Mouse (Mus musculus) heart, embryonic 10.5 days (tissue): ENCODE results near the gene Peli2. TPM values are rescaled to one million over a fixed set of nuclear protein-coding genes. Genes with fewer than 3 reads are reported as not detected.

ENCODE experiments used
- DNase-seq: peaks from one replicate; pipeline ENCODE4 v3.0.0-alpha.2; 2017; ENCODE audit warnings: low spot score
- H3K27ac ChIP-seq: fragments of 300-500 bp; sonication (generic); 2 replicates; pipeline ENCODE4 v1.5.1; 2016; ENCODE audit warnings: mild to moderate bottlenecking
- H3K27me3 ChIP-seq: fragments of 300-500 bp; sonication (generic); 2 replicates; pipeline ENCODE4 v1.6.1; 2016; ENCODE audit warnings: mild to moderate bottlenecking; ENCODE audit not compliant: poor library complexity, insufficient read depth, severe bottlenecking
- H3K36me3 ChIP-seq: fragments of 300-500 bp; sonication (generic); 2 replicates; pipeline ENCODE4 v1.6.1; 2016; ENCODE audit warnings: mild to moderate bottlenecking, moderate library complexity
- H3K4me1 ChIP-seq: fragments of 300-500 bp; sonication (generic); 2 replicates; pipeline ENCODE4 v1.6.1; 2016; ENCODE audit warnings: mild to moderate bottlenecking
- H3K4me3 ChIP-seq: fragments of 300-500 bp; sonication (generic); 2 replicates; pipeline ENCODE4 v1.5.1; 2016; ENCODE audit warnings: mild to moderate bottlenecking, moderate library complexity
- H3K9me3 ChIP-seq: fragments of 300-500 bp; sonication (generic); 2 replicates; pipeline ENCODE4 v1.6.1; 2016; ENCODE audit warnings: mild to moderate bottlenecking, moderate library complexity
- WGBS: fragments of 180-500 bp; shearing (Covaris S2); methylation state at CpG from one replicate; pipeline ENCODE4 v1.1.7; 2016; 5-methylcytosine and 5-hydroxymethylcytosine counted together
- polyA plus RNA-seq: library from polyadenylated mRNA; unstranded; fragments of >200 nt; fragmentation: Nextera tagmentation; extraction: Ambion mirVana; gene quantifications from 2 replicates; pipeline ENCODE4 v1.2.1, GENCODE M21; 2016

Gene Peli2
- polyA plus RNA-seq, 1 experiment from 2014 or later = 5.0 TPM

DNA sequence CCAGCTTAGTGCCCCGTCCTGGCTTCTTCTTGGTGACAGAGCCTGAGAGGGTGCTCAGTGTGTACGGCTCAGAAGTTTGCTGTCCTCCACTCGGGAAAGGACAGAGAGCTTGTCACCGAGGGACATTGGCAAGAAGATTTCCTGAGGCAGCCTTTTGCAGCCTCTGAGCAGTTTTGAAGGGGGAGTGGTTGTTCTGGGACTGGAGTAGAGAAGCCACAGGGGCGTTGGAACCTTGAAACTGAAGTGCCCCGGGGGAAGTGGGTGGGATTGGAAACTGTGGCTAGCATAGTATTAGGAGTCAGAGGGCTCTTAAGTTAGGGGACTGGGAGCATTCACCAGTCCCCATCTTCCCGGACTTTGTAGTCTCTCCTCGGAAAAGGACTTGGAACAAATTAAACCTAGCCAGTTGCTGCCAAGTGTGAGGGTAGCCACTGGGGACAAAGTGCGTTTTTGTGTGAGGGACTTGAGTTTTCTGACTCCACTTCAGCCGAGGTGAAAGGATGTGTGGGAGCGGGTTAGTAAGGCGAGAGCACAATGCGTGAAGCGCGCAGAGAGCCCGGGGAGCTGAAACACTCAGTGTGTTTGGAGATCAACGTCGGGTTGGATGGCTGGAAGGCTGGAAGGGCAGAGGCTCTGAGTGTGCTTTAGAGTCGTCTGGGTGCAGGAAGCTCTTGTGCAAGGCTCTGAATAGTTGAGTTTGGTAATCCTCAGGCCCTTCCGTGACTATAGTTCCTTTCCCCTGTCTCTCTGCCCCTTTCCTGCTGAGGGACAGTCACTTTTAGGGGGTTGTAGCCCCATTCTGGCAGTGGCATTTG is 10.3 kb downstream of the Peli2 start:
- Histone ChIP-seq H3K27ac (peak overlapping the region; percentile 70; the same call in 1 of the 2 replicates), H3K9me3 (no peaks in the 10 kb centered on the region), H3K27me3 (peaks cover 28% of the 10 kb centered on the region), H3K4me1 (peaks cover 56% of the 10 kb centered on the region), H3K36me3 (no peaks in the 10 kb centered on the region), H3K4me3 (no peak overlapping the region)
- no peak for DNase-seq
- 53% methylated on average over 20 of the region's 20 CpGs for WGBS

DNA sequence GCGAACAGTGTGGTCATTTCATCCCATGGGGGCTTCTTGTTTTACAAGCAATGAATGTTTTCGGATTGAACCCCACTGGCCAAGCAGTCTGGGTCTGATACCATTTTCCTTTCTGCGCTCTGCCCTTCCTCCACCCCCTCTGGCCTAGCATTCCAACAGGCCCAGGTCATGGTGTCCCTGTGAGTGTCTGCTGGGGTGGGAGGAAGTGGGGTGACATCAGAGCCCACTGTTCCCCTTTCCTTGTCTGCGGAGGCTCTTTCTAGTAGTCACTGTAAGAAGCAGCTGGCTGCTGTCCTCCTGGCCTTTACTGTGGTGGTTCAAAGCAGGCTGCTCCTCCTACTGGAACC is 10.9 kb downstream of the Peli2 start:
- DNase-seq = no peak
- peaks cover 58% of the 10 kb centered on the region for H3K4me1 ChIP-seq
- no peaks in the 10 kb centered on the region for H3K36me3 ChIP-seq
- peak overlapping the region; percentile 70 for H3K27ac ChIP-seq
- no peak overlapping the region for H3K4me3 ChIP-seq
- 50% methylated on average over 4 of the region's 4 CpGs for WGBS
- H3K27me3 ChIP-seq = peaks cover 28% of the 10 kb centered on the region; the same call in 1 of the 2 replicates
- H3K9me3 ChIP-seq = no peaks in the 10 kb centered on the region

DNA sequence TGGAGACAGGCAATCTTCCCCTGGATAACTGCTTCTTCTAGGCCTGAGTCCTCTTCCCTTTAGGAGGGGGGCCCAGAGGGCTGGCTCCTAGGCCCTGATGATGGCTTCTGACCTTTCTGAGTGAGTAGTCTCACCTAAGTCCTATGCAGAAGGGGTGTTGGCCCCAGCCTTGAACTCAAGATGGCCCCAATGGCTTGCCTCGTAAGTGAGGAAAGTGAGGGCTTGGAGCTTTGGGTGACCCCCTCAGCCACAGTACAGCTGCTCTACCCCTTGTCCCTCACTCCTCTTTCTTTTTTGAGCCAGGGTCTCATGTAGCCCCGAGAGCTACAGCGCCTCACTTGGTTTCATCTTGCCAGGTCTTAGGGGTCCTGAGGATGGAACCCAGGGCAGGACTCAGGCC is 11.6 kb downstream of the Peli2 start:
- 78% methylated on average over 3 of the region's 3 CpGs for WGBS
- Histone ChIP-seq H3K4me3 (no peak overlapping the region), H3K4me1 (peaks cover 61% of the 10 kb centered on the region)

DNA sequence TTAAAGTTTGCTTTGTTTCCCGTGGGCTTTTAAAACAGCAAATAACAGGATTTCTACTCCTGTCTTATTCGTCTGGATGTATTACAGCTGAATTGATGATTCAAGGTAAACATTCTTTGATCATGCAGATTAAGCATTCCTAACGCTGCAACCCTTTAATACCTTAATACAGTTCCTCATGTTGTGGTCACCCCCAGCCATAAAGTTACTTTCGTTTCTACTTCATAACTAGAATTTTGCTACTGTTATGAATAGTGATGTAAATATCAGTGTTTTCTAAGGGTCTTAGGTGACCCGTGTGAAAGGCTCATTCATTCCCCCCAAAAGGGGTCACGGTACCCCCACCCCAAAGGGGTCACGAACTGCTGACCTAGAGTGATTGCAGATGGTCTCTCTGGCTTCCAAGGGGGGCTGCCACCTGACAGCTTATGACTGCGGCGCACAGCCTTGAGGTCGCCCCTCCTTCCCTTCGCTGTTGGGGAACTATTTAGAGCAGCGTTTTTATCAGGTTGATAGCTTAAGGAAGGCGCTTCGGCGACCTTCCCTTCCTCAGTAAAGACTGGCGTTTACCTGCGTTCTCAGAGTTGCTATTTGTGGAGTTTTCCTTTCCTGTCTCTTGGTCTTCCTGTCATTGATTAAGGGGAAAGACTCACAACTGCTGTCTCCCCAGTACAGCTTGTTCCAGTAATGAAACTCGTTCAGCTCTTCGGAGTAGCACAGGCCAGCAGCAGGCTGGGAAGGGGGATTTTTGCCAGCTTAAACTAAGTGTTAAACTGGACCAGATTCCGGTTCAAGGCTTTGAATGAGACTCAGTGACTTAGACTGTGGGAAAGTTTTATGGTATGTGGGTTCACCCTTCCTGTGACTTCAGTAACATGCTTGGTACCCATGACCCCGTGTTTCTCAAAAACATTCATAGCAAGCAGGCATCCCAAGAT is 12.5 kb downstream of the Peli2 start:
- 25% methylated on average over 21 of the region's 21 CpGs for WGBS
- no peak for DNase-seq
- Histone ChIP-seq H3K36me3 (no peaks in the 10 kb centered on the region), H3K4me1 (peaks cover 68% of the 10 kb centered on the region), H3K27ac (peak overlapping the region; percentile 68; the same call in 1 of the 2 replicates), H3K9me3 (no peaks in the 10 kb centered on the region), H3K27me3 (peaks cover 34% of the 10 kb centered on the region; the same call in 1 of the 2 replicates), H3K4me3 (peak overlapping the region; percentile 20; the same call in 1 of the 2 replicates)

More for the DNA sequence above, 11.6 kb downstream of the Peli2 start:
- Histone ChIP-seq H3K27me3 (peaks cover 28% of the 10 kb centered on the region; the same call in 1 of the 2 replicates), H3K36me3 (no peaks in the 10 kb centered on the region), H3K9me3 (no peaks in the 10 kb centered on the region), H3K27ac (peak overlapping the region; percentile 70)
- no peak for DNase-seq

DNA sequence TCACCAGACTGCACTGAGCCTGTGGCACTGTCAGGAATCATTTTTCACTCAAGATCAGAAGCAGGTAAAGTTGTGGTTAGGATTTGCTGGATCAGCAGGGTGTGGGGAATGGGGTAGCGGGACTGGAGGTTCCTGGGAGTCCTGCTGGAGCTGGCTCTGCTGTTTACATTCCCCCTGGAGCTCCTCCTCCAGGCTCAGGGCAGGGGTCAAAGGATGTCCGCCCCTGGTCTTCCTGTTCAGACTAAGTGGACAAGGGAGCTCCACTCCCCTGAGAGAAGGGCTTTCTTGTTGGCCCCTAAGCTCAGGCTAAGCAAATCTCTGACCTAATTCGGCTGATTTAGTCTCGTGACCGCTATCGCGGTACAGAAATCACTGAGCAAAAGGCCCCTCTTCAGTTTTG is 13.7 kb downstream of the Peli2 start:
- Histone ChIP-seq H3K27me3 (peaks cover 34% of the 10 kb centered on the region; the same call in 1 of the 2 replicates), H3K4me3 (no peak overlapping the region), H3K4me1 (peaks cover 70% of the 10 kb centered on the region), H3K36me3 (no peaks in the 10 kb centered on the region), H3K9me3 (no peaks in the 10 kb centered on the region), H3K27ac (peak overlapping the region; percentile 68)
- DNase-seq = no peak
- 29% methylated on average over 7 of the region's 7 CpGs for WGBS

DNA sequence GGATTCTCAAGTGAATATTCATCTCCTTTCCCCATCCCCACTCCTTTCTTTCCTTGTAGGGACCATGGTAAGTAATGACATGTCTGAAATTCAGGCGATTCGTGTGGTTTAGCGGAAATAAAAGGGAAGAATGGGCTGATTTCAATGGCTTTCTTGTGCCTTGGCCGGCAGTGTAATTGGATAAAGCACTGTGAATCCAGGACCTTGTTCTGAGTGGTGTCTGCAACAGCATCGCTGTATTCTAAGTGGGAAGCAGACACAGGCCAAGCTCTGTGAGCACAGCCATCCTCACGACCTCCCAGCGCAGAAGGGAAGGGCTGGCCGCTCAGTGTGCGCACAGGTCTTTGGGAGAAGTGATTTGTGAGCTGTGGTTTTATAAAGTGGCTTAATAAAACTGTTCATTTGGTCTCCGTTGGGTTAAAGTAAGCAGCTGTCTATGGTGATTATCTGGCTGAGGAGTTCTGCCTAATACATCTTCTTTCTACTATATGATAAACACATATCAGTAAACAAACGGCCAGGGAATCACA is 15.3 kb downstream of the Peli2 start:
- Histone ChIP-seq H3K9me3 (no peaks in the 10 kb centered on the region), H3K36me3 (no peaks in the 10 kb centered on the region), H3K27ac (0 out of 2 replicates have a peak overlapping the region, but pooled peaks have one; percentile 22), H3K4me1 (peaks cover 59% of the 10 kb centered on the region), H3K27me3 (peaks cover 41% of the 10 kb centered on the region; the same call in 1 of the 2 replicates), H3K4me3 (no peak overlapping the region)
- DNase-seq = no peak
- WGBS = 68% methylated on average over 11 of the region's 11 CpGs

DNA sequence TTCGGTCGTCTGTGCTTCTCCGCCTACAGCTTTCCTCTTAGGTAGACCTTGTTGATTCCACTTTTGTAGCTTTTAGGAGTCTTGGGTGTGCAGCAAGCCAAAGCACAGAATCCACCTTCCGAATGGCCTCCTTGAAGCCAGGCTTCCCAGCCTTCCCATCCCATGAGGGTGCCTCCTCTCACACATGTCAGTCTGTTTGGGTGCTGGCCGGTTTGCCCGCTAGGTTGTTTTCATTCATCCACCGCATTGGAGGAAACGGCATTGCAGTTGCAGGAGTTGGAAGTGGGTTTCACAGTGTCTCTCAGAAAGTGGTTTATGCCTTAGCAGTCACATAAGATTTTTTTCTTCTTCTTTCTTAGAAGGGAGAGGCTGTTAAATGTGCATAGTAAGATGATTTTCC is 17.1 kb downstream of the Peli2 start:
- no peak overlapping the region for H3K4me3 ChIP-seq
- peaks cover 44% of the 10 kb centered on the region for H3K4me1 ChIP-seq
- no peak for DNase-seq
- H3K9me3 ChIP-seq = no peaks in the 10 kb centered on the region
- H3K27ac ChIP-seq = 0 out of 2 replicates have a peak overlapping the region, but pooled peaks have one; percentile 32
- 64% methylated on average over 8 of the region's 8 CpGs for WGBS
- H3K36me3 ChIP-seq = no peaks in the 10 kb centered on the region
- H3K27me3 ChIP-seq = peaks cover 47% of the 10 kb centered on the region

DNA sequence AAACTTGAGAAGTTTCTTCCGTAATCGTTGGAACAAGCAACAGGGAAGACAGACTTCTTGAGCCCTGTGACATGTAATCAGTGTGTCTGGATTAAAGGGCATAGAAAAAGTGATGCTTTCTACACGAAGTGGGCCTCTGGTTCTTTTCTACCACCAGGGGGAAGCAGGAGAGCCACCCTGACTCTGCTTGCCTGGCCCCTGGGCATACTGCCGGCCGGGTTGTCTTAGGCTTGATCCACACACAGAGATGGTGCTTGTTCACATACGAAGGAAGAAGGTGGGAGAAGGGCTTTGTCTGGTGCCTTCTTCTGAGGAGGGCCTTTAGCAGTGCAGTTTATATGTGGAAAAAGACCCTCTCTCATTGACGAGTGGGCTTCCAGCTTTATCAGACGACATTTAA is 17.5 kb downstream of the Peli2 start:
- Histone ChIP-seq H3K4me3 (no peak overlapping the region), H3K27me3 (peaks cover 47% of the 10 kb centered on the region), H3K27ac (no peak overlapping the region), H3K9me3 (no peaks in the 10 kb centered on the region), H3K4me1 (peaks cover 45% of the 10 kb centered on the region), H3K36me3 (no peaks in the 10 kb centered on the region)
- no peak for DNase-seq
- 44% methylated on average over 8 of the region's 8 CpGs for WGBS

DNA sequence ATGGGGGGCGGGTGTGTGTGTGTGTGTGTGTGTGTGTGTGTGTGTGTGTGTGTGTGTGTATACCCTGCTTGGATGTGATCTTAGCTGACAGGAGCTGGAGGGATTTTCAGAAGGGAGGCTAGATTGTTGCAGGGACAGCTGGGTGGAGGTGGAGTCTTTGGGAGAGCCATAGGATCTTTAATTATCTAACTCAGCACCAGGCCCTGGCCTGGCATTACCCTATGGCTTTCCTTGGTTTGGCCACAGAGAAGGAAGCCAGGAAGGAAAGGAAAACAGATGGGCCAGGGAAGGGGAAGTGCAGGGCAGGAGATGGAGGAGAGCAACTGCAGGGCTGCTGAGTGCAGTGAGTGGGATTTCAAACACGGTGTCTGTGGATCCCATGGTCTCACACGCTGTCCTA is 18.8 kb downstream of the Peli2 start:
- Histone ChIP-seq H3K27me3 (peaks cover 47% of the 10 kb centered on the region), H3K4me1 (peaks cover 41% of the 10 kb centered on the region), H3K27ac (no peak overlapping the region), H3K4me3 (no peak overlapping the region), H3K36me3 (no peaks in the 10 kb centered on the region), H3K9me3 (no peaks in the 10 kb centered on the region)
- 76% methylated on average over 3 of the region's 3 CpGs for WGBS
- no peak for DNase-seq

DNA sequence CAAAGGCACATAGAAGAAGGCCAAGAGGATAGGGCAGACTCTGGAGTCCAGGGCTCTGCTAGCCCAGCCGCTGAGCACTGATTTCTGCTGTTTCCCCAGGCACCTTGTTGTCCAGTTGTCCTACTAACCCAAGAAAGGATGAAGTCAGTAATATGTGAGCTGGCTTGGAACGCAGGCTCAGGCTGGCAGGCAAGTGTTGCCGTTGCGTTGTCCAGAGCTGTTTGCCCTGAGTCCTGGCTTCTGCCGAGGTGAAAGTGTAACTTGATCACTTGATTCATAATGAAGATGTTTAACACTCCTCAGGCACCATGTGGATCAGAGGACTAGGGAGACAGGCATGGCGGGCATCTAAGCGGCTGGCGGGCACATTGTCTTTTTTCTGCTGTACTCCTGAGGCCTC is 21.1 kb downstream of the Peli2 start:
- H3K27ac ChIP-seq = no peak overlapping the region
- H3K4me1 ChIP-seq = peaks cover 26% of the 10 kb centered on the region
- peaks cover 47% of the 10 kb centered on the region for H3K27me3 ChIP-seq
- no peaks in the 10 kb centered on the region for H3K36me3 ChIP-seq
- 77% methylated on average over 8 of the region's 8 CpGs for WGBS
- DNase-seq = no peak
- no peak overlapping the region for H3K4me3 ChIP-seq
- H3K9me3 ChIP-seq = no peaks in the 10 kb centered on the region

DNA sequence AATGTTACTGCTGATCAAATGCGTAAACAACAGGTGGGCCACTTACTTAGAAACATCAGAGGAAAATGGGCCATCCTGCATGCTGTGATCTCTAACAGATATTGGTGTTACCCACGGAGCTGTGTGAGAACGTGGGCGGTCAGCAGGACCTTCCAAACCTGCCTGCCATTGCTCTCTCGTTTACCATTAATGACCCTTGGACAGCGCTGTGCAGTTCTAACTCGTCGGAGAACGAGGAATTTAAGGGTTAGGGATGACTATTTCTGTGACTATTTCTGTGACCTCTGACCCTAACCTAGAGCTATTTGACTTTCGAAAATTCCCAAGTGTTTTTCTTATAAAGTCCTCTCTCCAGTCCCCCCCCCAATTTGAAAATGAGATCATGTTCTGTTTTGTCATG is 22.1 kb downstream of the Peli2 start:
- Histone ChIP-seq H3K4me1 (peaks cover 18% of the 10 kb centered on the region), H3K36me3 (no peaks in the 10 kb centered on the region), H3K27ac (no peak overlapping the region), H3K9me3 (no peaks in the 10 kb centered on the region), H3K4me3 (no peak overlapping the region), H3K27me3 (peaks cover 47% of the 10 kb centered on the region)
- DNase-seq = no peak
- 69% methylated on average over 10 of the region's 10 CpGs for WGBS

DNA sequence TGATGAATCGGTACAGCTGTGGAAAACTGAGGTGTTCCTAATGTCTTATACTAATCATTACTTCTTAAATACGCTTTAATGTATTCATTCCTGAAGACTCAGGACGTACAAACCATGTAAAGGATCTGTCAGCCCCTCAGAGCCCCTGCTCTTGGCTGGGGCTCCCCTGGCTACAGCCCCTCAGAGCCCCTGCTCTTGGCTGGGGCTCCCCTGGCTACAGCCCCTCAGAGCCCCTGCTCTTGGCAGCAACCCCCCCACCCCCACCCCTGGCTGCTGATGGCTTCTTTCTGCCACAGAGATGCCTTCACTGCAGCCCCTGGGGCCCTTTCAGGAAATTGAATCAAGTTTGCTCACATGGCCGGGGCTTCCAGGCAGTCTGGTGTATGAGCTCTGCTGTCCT is 22.5 kb downstream of the Peli2 start:
- Histone ChIP-seq H3K36me3 (no peaks in the 10 kb centered on the region), H3K4me1 (peaks cover 16% of the 10 kb centered on the region), H3K4me3 (no peak overlapping the region), H3K9me3 (no peaks in the 10 kb centered on the region), H3K27me3 (peaks cover 45% of the 10 kb centered on the region), H3K27ac (peak overlapping the region; percentile 52; the same call in 1 of the 2 replicates)
- no peak for DNase-seq
- WGBS = 55% methylated on average over 4 of the region's 4 CpGs
